Mouse (Mus musculus) stomach, postnatal 0 days (tissue): ENCODE measurements around the gene Tmem38a. TPM values are rescaled to one million over a fixed set of nuclear protein-coding genes. Genes with fewer than 3 reads are reported as not detected.
A peak's percentile ranks its signal among the peaks of the same experiment; 100 is the strongest.

Experiments
- ATAC-seq: fragments of 200-750 bp; cut with Nextera tagmentation; 2 replicates; pipeline ENCODE4 v1.8.0; 2017; ENCODE audit not compliant: low FRiP score, low TSS enrichment
- DNase-seq: peaks from one replicate; pipeline ENCODE4 v3.0.0-alpha.2; 2016; ENCODE audit warnings: low spot score
- H3K27ac ChIP-seq: fragments of 300-500 bp; sonication (generic); replicated peaks from 2 replicates; pipeline ENCODE4 v1.5.1; 2014; ENCODE audit warnings: mild to moderate bottlenecking, control low read depth
- H3K27me3 ChIP-seq: fragments of 300-500 bp; sonication (generic); 2 replicates; pipeline ENCODE4 v1.6.1; 2014; ENCODE audit warnings: low read length; ENCODE audit not compliant: control insufficient read depth, insufficient read depth
- H3K36me3 ChIP-seq: fragments of 300-500 bp; sonication (generic); 2 replicates; pipeline ENCODE4 v1.6.1; 2014; ENCODE audit warnings: low read length, mixed read lengths; ENCODE audit not compliant: control insufficient read depth, insufficient read depth
- H3K4me1 ChIP-seq: fragments of 300-500 bp; sonication (generic); replicated peaks from 2 replicates; pipeline ENCODE4 v1.6.1; 2014; ENCODE audit warnings: antibody characterized with exemption; ENCODE audit not compliant: control insufficient read depth, insufficient read depth
- H3K4me2 ChIP-seq: fragments of 300-500 bp; sonication (generic); replicated peaks from 2 replicates; pipeline ENCODE4 v1.6.1; 2014; ENCODE audit warnings: low read depth, mild to moderate bottlenecking, control low read depth, moderate library complexity
- H3K4me3 ChIP-seq: fragments of 300-500 bp; sonication (generic); 2 replicates; pipeline ENCODE4 v1.5.1; 2014; ENCODE audit warnings: low read depth, low read length, control low read depth
- H3K9ac ChIP-seq: fragments of 300-500 bp; sonication (generic); 2 replicates; pipeline ENCODE4 v1.6.1; 2014; ENCODE audit warnings: mild to moderate bottlenecking, low read length, control low read depth, mixed read lengths
- H3K9me3 ChIP-seq: fragments of 300-500 bp; sonication (generic); 2 replicates; pipeline ENCODE4 v1.6.1; 2016; ENCODE audit warnings: low read length; ENCODE audit not compliant: control insufficient read depth
- CTCF ChIP-seq: IDR thresholded peaks from 2 replicates; pipeline ENCODE4 v1.5.1; 2016; ENCODE audit warnings: antibody characterized with exemption, low read depth, mild to moderate bottlenecking, moderate library complexity
- EP300 ChIP-seq: optimal IDR thresholded peaks from 2 replicates; pipeline ENCODE3; 2016; ENCODE audit warnings: antibody characterized with exemption
- WGBS: fragments of 180-500 bp; shearing (Covaris S2); extraction: QIAGEN DNeasy Blood & Tissue Kit; methylation state at CpG from one replicate; pipeline ENCODE4 v1.1.7; 2014; 5-methylcytosine and 5-hydroxymethylcytosine counted together
- polyA plus RNA-seq: library from polyadenylated mRNA; unstranded; fragments of >200 nt; fragmentation: Nextera tagmentation; extraction: Ambion mirVana; gene quantifications from 2 replicates; pipeline ENCODE4 v1.2.1, GENCODE M21; 2015

Tmem38a gene
- polyA plus RNA-seq, 1 experiment from 2014 or later = 12.5 TPM

GRCm38 (mm10) chr8:72547802-72548643 is 23.8 kb upstream of the Tmem38a start, which contains the start of gene Med26:
TSS of gene Med26 (minus strand) at chr8:72548270.
- H3K9me3 ChIP-seq = no peaks in the 10 kb centered on the region
- H3K27me3 ChIP-seq = no peaks in the 10 kb centered on the region
- TF ChIP-seq CTCF (peak; percentile 46), EP300 (no peak)
- no peaks in the 10 kb centered on the region for H3K36me3 ChIP-seq
- ATAC-seq = peak; percentile 97
- peak within 1 kb of the TSS; percentile 90 for H3K4me3 ChIP-seq
- H3K4me1 ChIP-seq = 0 out of 2 replicates have a peak, but pooled peaks cover 3% of the 10 kb centered on the region
- WGBS = under 1% methylated on average over 83 of the region's 92 CpGs
- H3K27ac ChIP-seq = peak within 1 kb of the TSS; percentile 91
- peak within 1 kb of the TSS; percentile 99 for H3K4me2 ChIP-seq
- peak within 1 kb of the TSS; percentile 99 for H3K9ac ChIP-seq
- peak; percentile 98 for DNase-seq

GRCm38 (mm10) chr8:72548644-72549313 is 23.1 kb upstream of the Tmem38a start:
- ATAC-seq = no peak; the same call in 1 of the 2 replicates

GRCm38 (mm10) chr8:72549314-72549892 is 22.5 kb upstream of the Tmem38a start:
- Histone ChIP-seq H3K4me1 (0 out of 2 replicates have a peak, but pooled peaks cover 3% of the 10 kb centered on the region), H3K27me3 (no peaks in the 10 kb centered on the region), H3K4me2 (peak overlapping the region; percentile 99), H3K9ac (peak overlapping the region; percentile 73), H3K36me3 (no peaks in the 10 kb centered on the region), H3K4me3 (peak overlapping the region; percentile 90), H3K9me3 (no peaks in the 10 kb centered on the region), H3K27ac (peak overlapping the region; percentile 91)
- ATAC-seq = no peak
- TF ChIP-seq EP300 = peak; percentile 59
- no peak for TF ChIP-seq CTCF
- DNase-seq = peak; percentile 35
- 3% methylated on average over 5 of the region's 5 CpGs for WGBS

More at GRCm38 (mm10) chr8:72548644-72549313, 23.1 kb upstream of the Tmem38a start:
- Histone ChIP-seq H3K4me2 (peak overlapping the region; percentile 99), H3K4me3 (peak overlapping the region; percentile 90), H3K9me3 (no peaks in the 10 kb centered on the region), H3K9ac (peak overlapping the region; percentile 73), H3K27ac (peak overlapping the region; percentile 91), H3K36me3 (no peaks in the 10 kb centered on the region), H3K4me1 (0 out of 2 replicates have a peak, but pooled peaks cover 3% of the 10 kb centered on the region), H3K27me3 (no peaks in the 10 kb centered on the region)
- WGBS = under 1% methylated on average over 45 of the region's 45 CpGs
- TF ChIP-seq EP300 (no peak), CTCF (no peak)
- DNase-seq = no peak

DNA sequence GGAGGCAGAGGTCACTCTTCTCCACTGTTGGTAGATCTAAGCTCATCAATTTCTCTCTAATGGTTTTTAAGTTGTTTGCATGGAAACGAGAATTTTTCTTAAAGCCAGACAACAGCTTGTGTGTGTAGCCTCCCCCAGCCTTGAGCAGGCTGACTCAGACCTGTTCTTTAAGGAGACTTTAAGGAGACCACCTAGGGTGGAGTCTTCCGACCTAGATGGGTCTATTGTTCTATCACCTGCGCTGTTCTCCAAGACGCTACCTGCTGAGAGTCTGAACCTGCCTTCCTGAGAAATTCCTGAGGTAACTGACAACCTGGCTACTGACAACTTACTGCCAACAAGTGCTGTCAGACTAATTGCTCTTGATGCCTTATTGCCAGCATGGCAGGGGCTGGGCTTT is 16.1 kb upstream of the Tmem38a start:
- no peak for ATAC-seq
- WGBS = 48% methylated on average over 4 of the region's 4 CpGs

GRCm38 (mm10) chr8:72561111-72561689 is 10.7 kb upstream of the Tmem38a start:
- no peak overlapping the region for H3K4me3 ChIP-seq
- H3K4me1 ChIP-seq = no peaks in the 10 kb centered on the region
- 86% methylated on average over 1 of the region's 1 CpGs for WGBS
- TF ChIP-seq CTCF = no peak
- TF ChIP-seq EP300 = no peak
- H3K9ac ChIP-seq = no peak overlapping the region
- H3K36me3 ChIP-seq = peaks cover 10% of the 10 kb centered on the region
- ATAC-seq (no peak), DNase-seq (no peak)
- no peak overlapping the region for H3K4me2 ChIP-seq
- H3K27ac ChIP-seq = no peak overlapping the region
- H3K9me3 ChIP-seq = no peaks in the 10 kb centered on the region
- no peaks in the 10 kb centered on the region for H3K27me3 ChIP-seq

More for the DNA sequence above, 16.1 kb upstream of the Tmem38a start:
- Histone ChIP-seq H3K4me3 (no peak overlapping the region), H3K27ac (no peak overlapping the region), H3K36me3 (no peaks in the 10 kb centered on the region; the same call in 1 of the 2 replicates), H3K4me1 (no peaks in the 10 kb centered on the region), H3K27me3 (no peaks in the 10 kb centered on the region), H3K9me3 (no peaks in the 10 kb centered on the region), H3K9ac (no peak overlapping the region), H3K4me2 (no peak overlapping the region)
- no peak for DNase-seq
- no peak for TF ChIP-seq CTCF
- TF ChIP-seq EP300 = no peak
